Mouse (Mus musculus) CD4-positive naive resting alpha-beta T cell, adult 57 days (primary cell): ENCODE data around the gene Golga7b. TPM values are rescaled to one million over a fixed set of nuclear protein-coding genes. Genes with fewer than 3 reads are reported as not detected.

Source experiments
- total RNA-seq: library from RNA; stranded (reverse); gene quantifications from one replicate; pipeline ENCODE4 v1.2.4, GENCODE M21; 2023

Golga7b gene
- not detected for total RNA-seq

DNA sequence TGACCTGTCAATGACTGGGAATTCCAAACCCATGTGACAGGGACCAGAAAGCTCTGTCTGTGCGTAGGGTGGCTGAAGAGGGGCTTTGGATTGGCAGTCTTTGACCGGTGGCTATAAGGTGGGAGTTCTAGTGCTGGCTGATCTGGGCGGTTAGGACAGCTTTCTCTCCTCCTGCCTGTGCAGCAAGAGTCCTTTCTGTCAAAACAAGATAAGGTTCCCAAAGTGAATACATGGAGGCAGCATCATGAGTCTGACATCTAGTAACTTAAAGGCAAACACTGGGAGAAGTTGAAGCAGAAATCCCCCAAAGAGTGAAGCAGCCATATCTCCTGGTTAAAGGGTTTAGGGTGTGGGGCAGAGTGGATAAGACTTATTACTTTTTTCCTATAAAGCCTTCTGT is at the start of gene Golga7b:
Gene Golga7b, plus strand, starts transcription at position 56 of the 400 bp plus-strand sequence.

DNA sequence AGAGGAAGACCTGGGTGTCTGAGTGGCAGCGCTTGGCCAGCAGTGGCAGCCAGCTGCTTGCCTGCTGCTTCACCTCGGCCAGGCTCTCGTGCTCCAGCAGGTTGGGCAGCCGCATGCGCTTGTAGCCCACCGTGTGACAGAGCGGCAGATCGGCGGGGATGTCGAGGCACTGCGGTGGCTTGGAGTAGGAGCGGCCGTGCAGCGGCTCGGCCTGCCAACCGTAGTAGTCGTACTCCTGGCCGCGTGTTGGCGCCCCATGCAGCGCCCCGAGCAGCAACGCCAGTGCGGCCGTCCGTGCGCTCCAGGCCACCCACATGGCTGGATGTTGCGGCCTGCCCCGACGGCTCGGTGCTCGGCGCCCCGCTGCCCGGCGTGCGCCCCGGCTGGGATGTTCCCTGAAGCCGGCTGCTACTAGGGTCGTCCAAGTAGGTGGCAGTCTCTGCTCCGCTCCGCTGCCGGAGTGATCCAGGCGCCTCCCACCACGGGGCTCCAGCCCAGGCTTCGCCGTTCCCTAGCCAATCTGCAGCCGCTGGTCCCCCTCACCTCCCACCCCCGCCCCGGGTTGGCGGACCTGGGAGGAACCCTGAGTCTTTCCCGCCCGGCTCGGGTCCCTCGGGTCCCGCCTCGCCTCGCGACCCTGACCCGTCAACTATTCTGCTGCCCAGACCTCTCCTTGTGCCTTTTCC is 45.5 kb upstream of the Golga7b start, which contains the start of gene Sfrp5:
Gene Sfrp5, minus strand, starts transcription at position 557 of the 686 bp plus-strand sequence.

Other genes with a start within 250 kb of the Golga7b start
- gene Ankrd2, start 211.6 kb upstream of the Golga7b start, total RNA-seq: not detected
- not detected for gene Hoga1, start 202.0 kb upstream of the Golga7b start, total RNA-seq
- not detected for gene 4933411K16Rik, start 195.3 kb upstream of the Golga7b start, total RNA-seq
- 0.41 TPM for gene Morn4, start 161.2 kb upstream of the Golga7b start, total RNA-seq
- 51.7 TPM for gene Pi4k2a, start 157.1 kb upstream of the Golga7b start, total RNA-seq
- 7.4 TPM for gene Avpi1, start 118.5 kb upstream of the Golga7b start, total RNA-seq
- gene Marveld1, start 100.2 kb upstream of the Golga7b start, total RNA-seq: 10.8 TPM
- gene Zfyve27, start 83.6 kb upstream of the Golga7b start, total RNA-seq: 68.8 TPM
- not detected for gene Sfrp5, start 45.3 kb upstream of the Golga7b start, total RNA-seq
- not detected for gene Crtac1, start 184.2 kb downstream of the Golga7b start, total RNA-seq